Mouse (Mus musculus) liver, embryonic 13.5 days (tissue): ENCODE results near the gene Zfp992. TPM values are rescaled to one million over a fixed set of nuclear protein-coding genes. Genes with fewer than 3 reads are reported as not detected.
"Not testable (repeated sequence)": the region's sequence is repeated elsewhere in the genome, so short reads cannot be mapped to it uniquely, and the experiment has no call there.

Source experiments
- ATAC-seq: fragments of 200-750 bp; cut with Nextera tagmentation; 2 replicates; pipeline ENCODE4 v1.8.0; 2017; ENCODE audit warnings: low read depth, mild to moderate bottlenecking, moderate number of reproducible peaks, moderate library complexity
- DNase-seq: peaks from one replicate; pipeline ENCODE4 v3.0.0; 2022
- H3K27ac ChIP-seq: fragments of 300-500 bp; sonication (generic); 2 replicates; pipeline ENCODE4 v1.5.1; 2015; ENCODE audit warnings: moderate library complexity, mild to moderate bottlenecking, inconsistent platforms
- H3K27me3 ChIP-seq: fragments of 300-500 bp; sonication (generic); 2 replicates; pipeline ENCODE4 v1.6.1; 2015; ENCODE audit warnings: mild to moderate bottlenecking, inconsistent platforms
- H3K36me3 ChIP-seq: fragments of 300-500 bp; sonication (generic); 2 replicates; pipeline ENCODE4 v1.6.1; 2015; ENCODE audit warnings: mild to moderate bottlenecking, inconsistent platforms
- H3K4me1 ChIP-seq: fragments of 300-500 bp; sonication (generic); replicated peaks from 2 replicates; pipeline ENCODE4 v1.6.1; 2015; ENCODE audit warnings: inconsistent platforms
- H3K4me2 ChIP-seq: fragments of 300-500 bp; sonication (generic); 2 replicates; pipeline ENCODE4 v1.6.1; 2015; ENCODE audit warnings: inconsistent platforms, mild to moderate bottlenecking, moderate library complexity
- H3K4me3 ChIP-seq: fragments of 300-500 bp; sonication (generic); replicated peaks from 2 replicates; pipeline ENCODE4 v1.5.1; 2015; ENCODE audit warnings: mild to moderate bottlenecking, inconsistent platforms
- H3K9ac ChIP-seq: fragments of 300-500 bp; sonication (generic); 2 replicates; pipeline ENCODE4 v1.6.1; 2015; ENCODE audit warnings: mild to moderate bottlenecking, inconsistent platforms
- H3K9me3 ChIP-seq: fragments of 300-500 bp; sonication (generic); replicated peaks from 2 replicates; pipeline ENCODE4 v1.6.1; 2016; ENCODE audit warnings: inconsistent platforms
- WGBS: fragments of 180-500 bp; shearing (Covaris S2); methylation state at CpG from one replicate; pipeline ENCODE4 v1.1.7; 2015; ENCODE audit not compliant: insufficient replicate concordance; 5-methylcytosine and 5-hydroxymethylcytosine counted together
- polyA plus RNA-seq: library from polyadenylated mRNA; unstranded; fragments of >200 nt; fragmentation: Nextera tagmentation; extraction: Ambion mirVana; gene quantifications from 2 replicates; pipeline ENCODE4 v1.2.1, GENCODE M21; 2015

The Zfp992 gene
- polyA plus RNA-seq, 1 experiment from 2014 or later = 3.0 TPM

DNA sequence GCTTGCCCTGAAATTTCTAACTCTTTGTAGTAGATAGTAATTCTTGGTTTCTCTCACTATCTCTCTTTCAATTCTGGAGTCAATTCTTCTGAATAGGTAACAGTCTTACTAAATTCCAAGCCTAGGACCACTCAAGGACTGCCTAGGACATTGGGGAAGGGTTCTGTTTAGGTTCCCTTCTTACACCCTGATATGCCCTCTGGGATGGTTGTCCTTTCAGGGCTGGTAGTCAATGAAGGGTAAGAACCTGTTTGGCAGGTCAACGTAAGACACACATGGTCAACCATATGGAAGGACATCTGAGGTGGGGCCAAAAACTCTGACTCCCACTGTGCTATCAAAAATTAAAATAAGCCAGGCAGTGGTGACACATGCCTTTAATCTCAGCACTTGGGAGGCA, 44.0 kb downstream of the Zfp992 start:
- WGBS = 37% methylated on average over 1 of the region's 1 CpGs
- peaks cover 33% of the 10 kb centered on the region for H3K9me3 ChIP-seq
- no peaks in the 10 kb centered on the region for H3K27me3 ChIP-seq
- H3K4me3 ChIP-seq = no peak overlapping the region
- H3K4me2 ChIP-seq = no peak overlapping the region
- H3K4me1 ChIP-seq = no peaks in the 10 kb centered on the region
- H3K36me3 ChIP-seq = no peaks in the 10 kb centered on the region
- DNase-seq (no peak), ATAC-seq (no peak)
- no peak overlapping the region for H3K9ac ChIP-seq
- no peak overlapping the region for H3K27ac ChIP-seq

GRCm38 (mm10) chr4:146493319-146493907, 44.6 kb downstream of the Zfp992 start:
- H3K9ac ChIP-seq, H3K4me2 ChIP-seq, ATAC-seq, H3K36me3 ChIP-seq, DNase-seq, H3K4me1 ChIP-seq, H3K27ac ChIP-seq, H3K4me3 ChIP-seq, H3K27me3 ChIP-seq: not testable (repeated sequence)
- WGBS = 69% methylated on average over 6 of the region's 6 CpGs
- peaks cover 39% of the 10 kb centered on the region for H3K9me3 ChIP-seq

DNA sequence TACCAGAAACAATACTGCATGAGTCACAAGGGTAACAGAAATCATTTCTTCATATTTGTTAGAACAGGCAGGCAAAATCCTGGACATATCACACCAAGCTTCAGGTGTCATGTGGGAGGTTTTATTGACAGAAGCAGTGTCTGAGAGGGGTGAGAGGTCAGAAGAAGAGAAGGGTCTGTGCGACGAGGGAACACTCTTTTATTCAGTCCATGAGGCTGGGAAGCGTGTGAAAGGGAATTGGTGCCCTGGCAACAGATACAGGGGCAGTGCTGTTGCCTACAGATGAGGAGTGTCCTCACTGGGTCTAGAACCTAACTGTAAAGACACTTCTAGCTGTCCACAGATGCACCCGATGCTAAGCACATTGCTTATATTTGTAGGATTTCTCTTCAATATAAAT, 46.2 kb downstream of the Zfp992 start:
- WGBS = 52% methylated on average over 4 of the region's 4 CpGs
- DNase-seq (no peak), ATAC-seq (no peak)
- Histone ChIP-seq H3K27me3 (no peaks in the 10 kb centered on the region), H3K9ac (no peak overlapping the region), H3K4me1 (no peaks in the 10 kb centered on the region), H3K4me3 (no peak overlapping the region), H3K9me3 (peaks cover 36% of the 10 kb centered on the region), H3K27ac (no peak overlapping the region), H3K36me3 (no peaks in the 10 kb centered on the region), H3K4me2 (no peak overlapping the region)

GRCm38 (mm10) chr4:146497695-146498275, 49.0 kb downstream of the Zfp992 start:
- H3K27ac ChIP-seq, H3K9ac ChIP-seq: not testable (repeated sequence)
- H3K9me3 ChIP-seq = peaks cover 31% of the 10 kb centered on the region

GRCm38 (mm10) chr4:146501727-146502126, 52.9 kb downstream of the Zfp992 start, which contains the start of gene Zfp981:
TSS of gene Zfp981 (plus strand) at chr4:146502027.
- H3K9me3 ChIP-seq = peaks cover 20% of the 10 kb centered on the region
- not testable (repeated sequence) for H3K27ac ChIP-seq, H3K4me3 ChIP-seq, H3K9ac ChIP-seq, H3K27me3 ChIP-seq, ATAC-seq, DNase-seq, H3K36me3 ChIP-seq, H3K4me1 ChIP-seq, H3K4me2 ChIP-seq
- WGBS = 70% methylated on average over 4 of the region's 4 CpGs

More at GRCm38 (mm10) chr4:146497695-146498275, 49.0 kb downstream of the Zfp992 start:
- H3K36me3 ChIP-seq, ATAC-seq, H3K4me2 ChIP-seq, H3K4me1 ChIP-seq, H3K4me3 ChIP-seq, H3K27me3 ChIP-seq, DNase-seq: not testable (repeated sequence)
- WGBS = 59% methylated on average over 9 of the region's 9 CpGs

DNA sequence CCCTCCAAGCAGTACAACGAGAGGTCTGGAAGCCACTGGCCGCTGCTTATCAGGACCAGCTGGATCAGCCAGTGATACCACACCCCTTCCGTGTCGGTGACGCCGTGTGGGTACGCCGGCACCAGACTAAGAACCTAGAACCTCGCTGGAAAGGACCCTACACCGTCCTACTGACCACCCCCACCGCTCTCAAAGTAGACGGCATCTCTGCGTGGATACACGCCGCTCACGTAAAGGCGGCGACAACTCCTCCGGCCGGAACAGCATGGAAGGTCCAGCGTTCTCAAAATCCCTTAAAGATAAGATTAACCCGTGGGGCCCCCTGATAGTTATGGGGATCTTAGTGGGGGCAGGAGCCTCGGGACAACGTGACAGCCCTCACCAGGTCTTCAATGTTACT, 60.2 kb downstream of the Zfp992 start:
- not testable (repeated sequence) for H3K27me3 ChIP-seq, ATAC-seq, H3K9ac ChIP-seq, H3K9me3 ChIP-seq, H3K4me3 ChIP-seq, H3K27ac ChIP-seq, H3K36me3 ChIP-seq, DNase-seq, H3K4me2 ChIP-seq, H3K4me1 ChIP-seq
- 90% methylated on average over 21 of the region's 24 CpGs for WGBS

GRCm38 (mm10) chr4:146511871-146512270, 63.0 kb downstream of the Zfp992 start:
- not testable (repeated sequence) for H3K27ac ChIP-seq, ATAC-seq, H3K4me2 ChIP-seq, H3K9ac ChIP-seq, H3K4me1 ChIP-seq, H3K27me3 ChIP-seq, H3K36me3 ChIP-seq, H3K4me3 ChIP-seq, DNase-seq
- H3K9me3 ChIP-seq = peaks cover 12% of the 10 kb centered on the region

DNA sequence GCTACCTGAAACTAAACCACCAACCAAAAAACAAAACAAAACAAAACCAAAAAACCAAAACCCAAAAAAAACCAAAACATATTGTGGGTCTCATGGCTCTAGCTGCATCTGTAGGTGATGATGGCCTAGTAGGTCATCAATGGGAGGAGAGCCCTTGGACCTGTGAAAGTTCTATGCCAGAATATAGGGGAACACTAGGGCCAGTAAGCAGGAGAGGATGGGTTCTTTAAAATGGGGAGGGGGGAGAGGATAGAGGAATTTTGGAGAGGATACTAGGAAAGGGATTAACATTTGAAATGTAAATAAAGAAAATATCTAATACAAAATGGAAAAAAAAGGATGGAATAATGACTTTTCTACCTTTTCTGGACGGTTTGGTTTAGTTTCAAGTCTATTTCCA, 67.7 kb downstream of the Zfp992 start:
- no peak overlapping the region for H3K4me2 ChIP-seq
- H3K9me3 ChIP-seq = peaks cover 17% of the 10 kb centered on the region
- H3K4me1 ChIP-seq = no peaks in the 10 kb centered on the region
- ATAC-seq = no peak
- H3K36me3 ChIP-seq = no peaks in the 10 kb centered on the region
- no peak overlapping the region for H3K27ac ChIP-seq
- no peaks in the 10 kb centered on the region for H3K27me3 ChIP-seq
- WGBS = 32% methylated on average over 1 of the region's 1 CpGs
- no peak overlapping the region for H3K9ac ChIP-seq
- no peak overlapping the region for H3K4me3 ChIP-seq
- no peak for DNase-seq

DNA sequence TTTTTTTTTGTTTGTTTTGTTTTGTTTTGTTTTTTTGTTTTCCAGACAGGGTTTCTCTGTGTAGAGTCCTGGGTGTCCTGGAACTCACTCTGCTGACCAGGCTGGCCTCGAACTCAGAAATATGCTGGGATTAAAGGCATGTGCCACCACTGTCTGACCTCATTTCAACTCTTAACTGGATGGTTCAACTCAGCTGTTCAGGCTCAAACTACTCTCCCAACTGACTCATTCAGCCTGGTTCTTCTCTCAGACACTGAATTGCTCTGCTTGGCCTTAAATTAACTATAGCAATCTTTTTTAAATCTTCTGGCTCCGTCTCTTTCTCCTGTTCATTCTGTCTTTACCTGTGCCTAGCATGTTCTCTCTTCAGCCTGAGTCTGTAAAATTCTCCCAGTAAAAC, 68.3 kb downstream of the Zfp992 start:
- H3K4me2 ChIP-seq, H3K9ac ChIP-seq, H3K4me1 ChIP-seq, H3K36me3 ChIP-seq, DNase-seq, ATAC-seq, H3K4me3 ChIP-seq, H3K27ac ChIP-seq, H3K27me3 ChIP-seq: not testable (repeated sequence)
- WGBS = 47% methylated on average over 2 of the region's 2 CpGs
- peaks cover 17% of the 10 kb centered on the region for H3K9me3 ChIP-seq

Other genes with a start within 250 kb of the Zfp992 start
- 0.07 and 0.16 TPM in 2 replicates for gene Zfp981, start 53.0 kb downstream of the Zfp992 start, polyA plus RNA-seq
- gene Zfp993, start 161.9 kb downstream of the Zfp992 start, polyA plus RNA-seq = 2.0 and 2.1 TPM in 2 replicates